Mouse (Mus musculus): ENCODE data around the gene Olfr97.
A peak's percentile ranks its signal among the peaks of the same experiment; 100 is the strongest.

The Olfr97 gene

DNA sequence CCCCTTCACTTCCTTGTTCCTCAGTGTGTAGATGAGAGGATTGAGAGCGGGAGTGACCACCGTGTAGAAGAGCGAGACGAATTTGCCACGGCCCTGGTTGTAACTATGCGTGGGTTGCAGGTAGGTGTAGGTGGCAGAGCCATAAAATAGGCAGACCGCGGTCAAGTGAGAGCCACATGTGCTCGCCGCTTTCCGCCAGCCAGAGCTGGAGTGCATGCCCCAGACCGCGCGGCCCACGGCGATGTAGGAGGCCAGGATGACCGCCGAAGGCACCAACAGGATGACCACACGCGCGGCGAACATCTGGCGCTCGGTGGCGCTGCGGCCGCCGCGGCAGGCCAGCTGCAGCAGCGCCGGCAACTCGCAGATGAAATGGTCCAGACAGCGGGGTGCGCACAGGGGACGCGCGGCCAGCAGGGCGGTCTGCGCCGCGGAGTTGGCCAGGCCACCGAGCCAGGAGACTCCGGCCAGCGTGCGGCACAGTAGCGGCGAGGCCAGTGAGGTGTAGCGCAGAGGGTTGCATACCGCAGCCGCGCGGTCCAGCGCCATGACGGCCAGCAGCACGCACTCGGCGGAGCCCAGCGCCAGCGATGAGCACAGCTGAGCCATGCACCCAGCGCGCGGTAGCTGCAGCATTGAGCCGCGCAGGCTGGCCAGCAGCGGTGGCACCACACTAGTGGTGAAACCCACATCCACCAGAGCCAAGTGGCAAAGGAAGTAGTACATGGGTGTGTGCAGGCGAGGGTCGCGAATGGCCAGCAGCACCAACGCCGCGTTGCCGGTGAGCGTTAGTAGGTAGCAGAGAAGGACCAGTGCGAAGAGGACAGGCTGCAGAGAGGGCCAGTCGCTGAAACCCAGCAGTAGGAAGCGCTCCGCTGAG, 40.0 kb downstream of the Olfr97 start:
- peak; percentile 25 to 63 for DNase-seq (ENCODE audit: low spot score in 2 of 2)

GRCm38 (mm10) chr17:37194782-37195181, 42.3 kb downstream of the Olfr97 start:
- peak; percentile 18 to 35 for DNase-seq (ENCODE audit: low spot score in 2 of 2)

DNA sequence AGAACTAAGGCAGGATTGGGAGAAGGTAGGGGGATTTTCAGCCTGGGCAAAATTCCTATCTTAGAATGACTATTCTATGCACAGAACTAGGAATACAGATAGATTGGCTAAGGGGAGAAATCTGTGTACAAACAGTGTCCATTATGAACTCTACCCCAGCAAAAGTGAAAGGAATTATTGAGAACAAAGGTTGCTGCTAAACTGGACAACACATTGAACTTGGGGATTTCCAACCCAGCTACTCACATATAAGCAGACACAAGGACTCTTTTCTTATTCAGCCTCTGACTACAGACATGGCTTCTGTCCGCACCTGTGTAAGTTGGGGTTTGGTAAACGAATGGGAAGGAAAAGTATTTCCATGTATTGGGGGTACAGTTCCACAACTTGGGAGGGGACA, 43.5 kb downstream of the Olfr97 start, which contains the start of gene Ubd:
Gene Ubd, plus strand, starts transcription at position 237 of the 400 bp plus-strand sequence.
- no peak for DNase-seq (ENCODE audit: low spot score in 2 of 2)

GRCm38 (mm10) chr17:37193032-37193431, 44.1 kb downstream of the Olfr97 start:
- DNase-seq (ENCODE audit: low spot score in 2 of 2): no peak

DNA sequence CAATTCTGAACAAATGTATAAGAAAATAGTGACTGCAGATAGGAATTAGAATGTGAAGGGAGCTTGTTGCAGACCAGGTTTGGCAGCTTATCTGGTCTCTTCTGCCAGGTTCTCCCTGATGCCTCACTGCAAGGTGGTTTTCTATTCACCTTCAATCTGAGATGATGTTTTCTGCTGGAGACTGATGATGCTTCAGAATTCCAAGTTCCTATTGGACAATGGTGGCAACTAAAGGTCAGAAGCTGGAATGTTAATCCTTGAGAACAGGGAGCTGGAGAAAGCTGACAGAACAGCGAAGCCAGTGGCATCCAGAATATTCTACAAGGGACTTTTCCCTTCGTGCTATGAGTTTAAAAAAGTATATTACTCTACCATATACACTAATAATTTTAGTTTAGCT, 46.4 kb downstream of the Olfr97 start:
- DNase-seq (ENCODE audit: low spot score in 2 of 2): peak; percentile 25 to 43

GRCm38 (mm10) chr17:37185474-37185873, 51.7 kb downstream of the Olfr97 start:
- DNase-seq (ENCODE audit: low spot score in 2 of 2): no peak
